Mouse (Mus musculus) neural tube, embryonic 10.5 days (tissue): ENCODE data around the gene Surf1.

Experiments
- DNase-seq: peaks from one replicate; pipeline ENCODE4 v3.0.0-alpha.2; 2017; ENCODE audit warnings: low spot score; ENCODE audit errors: extremely low spot score

Surf1 gene

DNA sequence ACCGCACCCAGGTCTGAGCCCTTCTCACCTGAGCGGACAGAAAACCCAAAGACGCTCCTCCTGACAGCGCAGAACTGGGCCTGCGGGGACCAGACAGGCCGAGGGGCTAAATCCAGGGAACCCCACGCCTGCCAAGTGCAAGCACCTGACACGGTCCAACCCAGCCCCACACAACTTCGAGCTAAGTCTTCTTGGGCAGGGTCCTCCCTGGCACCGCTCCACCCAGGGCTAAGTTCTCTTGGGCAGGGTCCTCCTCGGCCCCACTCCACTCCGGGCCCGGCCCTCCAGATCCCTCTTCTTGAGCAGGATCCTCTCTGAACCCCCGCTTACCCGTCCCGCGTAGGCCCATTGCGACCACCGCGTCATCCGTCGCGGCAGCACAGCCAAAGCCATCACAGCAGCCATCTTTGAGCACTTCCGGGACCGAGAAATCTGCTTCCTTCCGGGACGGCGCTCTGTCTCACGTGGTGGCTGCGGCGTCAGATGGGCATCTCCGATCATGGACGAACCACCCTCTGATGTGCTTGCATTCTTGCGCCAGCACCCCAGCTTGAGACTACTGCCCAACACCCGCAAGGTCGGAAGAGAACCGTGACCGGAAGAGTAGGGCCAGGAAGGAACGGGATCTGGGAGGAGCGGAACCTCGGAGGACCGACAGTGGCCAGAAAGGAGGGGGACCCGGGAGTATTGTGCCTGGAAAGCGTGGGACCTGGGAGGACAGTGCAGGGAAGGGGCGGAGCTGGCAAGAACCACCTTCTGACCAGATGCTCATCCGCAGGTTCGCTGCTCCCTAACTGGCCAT is at the start of gene Surf1, which contains the start of gene Surf2:
Surf1 (minus strand) TSS at position 604 of the 802 bp plus-strand sequence.
Surf2 (plus strand) TSS at position 441 of the 802 bp plus-strand sequence.
- DNase-seq = peak; percentile 83

DNA sequence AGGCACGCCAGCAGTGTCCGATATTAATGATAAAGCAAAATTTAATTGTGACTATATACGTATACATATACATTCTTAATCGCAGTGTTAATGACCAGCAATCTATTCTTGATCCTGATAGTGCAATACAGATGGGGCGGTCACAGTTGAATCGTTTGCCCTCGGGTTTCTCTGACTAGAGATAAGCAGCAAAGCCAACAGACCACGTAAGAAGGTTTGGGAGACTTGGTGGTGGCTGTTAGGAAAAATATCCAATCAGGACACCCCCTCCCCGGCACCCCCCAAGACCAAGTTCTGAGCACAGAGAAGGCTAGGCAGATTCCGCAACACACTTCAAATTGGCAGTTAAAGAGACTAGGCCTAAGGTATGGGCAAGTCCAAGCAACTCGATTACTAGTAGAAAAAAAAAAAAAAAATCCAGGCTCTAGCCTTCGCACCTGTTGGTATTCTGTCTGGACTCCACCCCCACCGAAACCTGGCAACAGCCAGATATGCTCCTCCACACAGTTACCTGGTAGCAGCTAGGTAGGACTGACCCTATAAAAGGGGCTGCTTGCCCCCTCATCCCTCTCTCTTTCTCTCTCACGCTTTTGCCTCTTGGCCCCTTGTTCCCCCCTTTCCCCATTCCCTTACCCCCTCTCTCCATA is 48.5 kb upstream of the Surf1 start:
- DNase-seq = no peak

DNA sequence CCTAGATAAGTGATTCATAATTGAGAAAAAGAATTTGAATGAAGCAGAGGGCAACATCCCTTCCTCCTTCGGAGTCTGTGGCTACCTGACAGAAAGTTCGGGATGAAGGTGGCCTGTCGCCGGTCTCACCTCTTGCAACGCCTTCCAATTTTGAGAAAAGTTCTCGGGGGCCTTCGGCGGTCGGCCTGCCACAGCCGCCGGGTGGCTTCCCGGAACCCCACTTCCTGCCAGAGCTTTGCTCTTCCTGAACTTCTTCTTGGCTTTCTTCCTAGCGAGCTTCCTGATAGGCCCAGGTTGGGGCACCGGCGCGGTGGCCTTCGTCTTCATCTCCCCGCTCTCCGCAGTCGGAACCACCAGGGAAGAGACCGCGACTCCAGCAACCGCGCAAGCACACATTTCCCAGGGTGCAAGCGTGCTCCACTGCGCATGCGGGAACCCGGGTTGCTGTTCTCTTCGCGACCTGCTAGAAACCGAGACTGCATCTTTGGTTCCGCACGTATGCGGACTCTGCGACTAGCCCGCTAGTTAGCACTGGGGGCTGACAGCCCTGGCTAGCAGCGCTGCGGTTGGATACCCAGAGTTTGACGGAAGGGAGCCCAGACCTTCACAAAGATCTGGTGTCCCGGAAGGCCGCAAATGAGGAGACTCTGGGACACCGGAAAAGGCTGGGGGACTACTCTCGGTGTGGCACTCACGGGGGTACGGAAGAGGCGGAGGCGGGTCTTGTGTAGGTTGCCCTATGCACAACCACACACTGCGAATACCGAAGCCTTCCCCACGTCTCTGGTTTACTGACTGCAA is 47.8 kb upstream of the Surf1 start, which contains the start of gene Rexo4:
Rexo4 (minus strand) TSS at position 464 of the 801 bp plus-strand sequence.
- DNase-seq = peak; percentile 95

DNA sequence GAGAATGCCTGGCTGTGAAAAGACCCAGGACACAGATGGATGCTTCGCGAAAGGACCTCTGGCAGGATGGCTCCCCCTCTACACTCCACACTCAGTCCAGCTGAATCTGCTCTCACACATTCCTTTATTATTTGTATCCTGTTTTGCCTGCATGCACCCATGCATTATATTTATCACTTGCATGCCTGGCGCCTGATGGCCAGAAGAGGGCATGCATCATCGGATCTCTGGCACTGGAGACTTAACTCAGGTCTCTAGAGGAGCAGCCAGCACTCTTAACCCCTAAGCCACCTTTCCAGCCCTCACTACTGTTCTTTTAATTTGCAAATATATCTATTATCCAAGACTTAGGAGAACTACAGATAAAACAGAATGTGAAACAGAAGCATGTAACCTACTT is 44.4 kb upstream of the Surf1 start:
- DNase-seq = no peak

DNA sequence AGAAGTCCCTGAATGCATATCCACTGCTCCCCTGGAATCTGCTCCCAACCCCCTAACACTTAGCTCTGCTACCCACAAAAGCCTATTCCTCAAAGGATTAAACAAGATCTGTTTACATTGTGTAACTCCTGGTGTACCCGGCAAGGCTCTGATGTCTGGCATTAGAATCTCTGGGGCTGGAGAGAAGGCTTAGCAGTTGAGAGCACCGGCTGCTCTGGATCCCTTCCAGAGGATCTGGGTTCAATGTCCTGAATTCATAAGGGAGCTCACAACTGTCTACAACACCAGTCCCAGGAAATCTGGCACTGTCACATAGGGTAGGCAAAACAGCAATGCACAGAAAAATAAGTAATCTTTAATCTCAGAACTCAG is 41.1 kb upstream of the Surf1 start:
- no peak for DNase-seq

DNA sequence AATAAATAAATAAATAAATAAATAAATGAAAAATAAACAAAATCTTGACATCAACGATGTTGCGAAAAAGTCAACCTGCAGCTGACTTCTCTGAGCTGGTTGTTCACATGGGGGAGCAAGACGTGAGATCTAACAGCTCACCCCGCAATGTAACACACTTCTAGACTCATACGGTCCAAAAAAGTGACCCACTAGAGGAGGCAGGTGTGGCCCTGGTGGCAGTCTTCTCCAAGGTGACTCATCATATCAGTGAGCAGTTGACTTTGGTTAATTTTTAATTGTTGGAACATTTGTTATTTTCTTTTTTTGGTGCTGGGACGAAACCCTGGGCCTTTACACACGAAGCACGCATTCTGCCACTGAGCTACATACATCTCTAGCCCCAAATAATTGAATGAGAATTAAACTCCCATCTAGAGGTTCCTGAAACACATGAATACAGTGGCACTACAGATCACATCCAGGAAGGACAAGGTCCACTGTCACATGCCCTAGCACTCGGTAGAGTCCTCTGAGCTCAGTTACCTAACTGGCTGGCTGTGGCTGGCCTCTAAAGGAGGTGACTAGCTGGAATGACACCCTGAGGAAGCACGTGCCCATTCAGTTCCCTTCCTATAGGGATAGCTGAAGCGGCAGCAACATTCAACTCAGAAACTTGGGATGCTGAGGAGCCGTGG is 40.6 kb upstream of the Surf1 start:
- DNase-seq = no peak

DNA sequence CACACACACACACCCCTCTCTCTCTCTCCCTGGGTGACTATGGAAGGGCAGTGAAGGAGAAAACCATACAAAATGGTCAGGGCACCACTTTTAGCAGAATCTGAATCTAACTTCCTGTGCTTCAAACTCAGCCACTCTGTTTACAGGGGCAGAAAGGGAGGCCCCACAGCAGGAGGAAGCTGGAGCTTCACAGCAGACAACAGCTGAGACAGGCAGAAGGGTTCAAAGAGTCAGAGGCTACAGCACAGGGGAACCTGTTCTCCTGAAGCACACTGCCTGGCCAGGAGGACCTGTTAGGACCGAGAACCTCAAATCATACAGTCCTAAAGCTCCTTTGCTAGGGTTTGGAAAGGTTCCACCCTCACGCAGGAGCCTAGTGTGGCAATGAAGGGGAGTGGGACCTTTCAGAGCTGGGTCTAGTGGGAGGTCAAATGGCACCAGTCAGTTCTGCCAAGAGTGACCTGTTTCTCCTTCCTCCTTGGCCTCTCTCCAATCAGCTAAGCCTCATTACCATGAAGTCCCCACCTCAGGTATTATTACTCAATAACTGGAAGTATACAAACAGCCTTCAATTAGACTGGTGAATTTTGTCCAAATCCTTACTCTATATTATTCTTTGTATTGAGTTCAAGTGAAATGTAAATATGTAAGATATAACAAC is 38.5 kb upstream of the Surf1 start:
- DNase-seq = no peak

DNA sequence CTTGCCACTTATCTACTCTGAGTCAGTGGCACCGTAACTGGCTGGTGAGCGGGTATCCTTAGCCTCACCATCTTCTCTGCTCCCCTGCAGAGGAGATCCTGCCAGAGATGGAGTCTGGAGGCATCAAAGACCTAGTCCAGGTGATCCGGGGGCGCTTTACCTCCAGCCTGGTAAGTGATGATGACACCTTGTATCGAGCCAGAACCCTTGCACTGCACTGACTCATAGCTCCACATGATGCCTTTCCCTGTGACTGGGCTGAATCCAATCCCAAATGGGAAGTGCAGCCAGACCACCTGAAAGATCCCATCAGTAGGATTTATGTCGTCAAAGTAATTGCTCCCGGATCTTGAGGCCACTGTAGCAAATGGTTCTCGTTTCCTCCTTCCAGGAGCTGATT is 36.5 kb upstream of the Surf1 start:
- no peak for DNase-seq

DNA sequence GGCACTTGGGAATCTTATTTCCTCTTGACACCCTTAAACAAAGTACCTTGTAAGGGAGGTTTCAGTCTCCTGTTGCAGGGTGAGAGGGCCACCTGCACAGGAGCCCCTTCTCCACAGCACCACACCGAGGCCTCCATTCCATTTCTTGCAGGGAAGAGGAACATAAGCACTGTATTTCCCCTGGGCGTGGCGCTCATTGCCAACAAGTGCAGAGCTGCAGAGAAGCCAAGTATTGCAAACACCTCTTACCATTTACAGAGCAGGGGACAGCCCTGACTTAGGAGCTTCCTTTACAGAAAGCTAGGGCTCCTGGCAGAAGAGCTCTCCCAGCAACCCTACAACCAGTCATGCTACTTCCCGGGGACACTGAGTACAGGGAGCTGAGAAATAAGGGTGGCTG is 35.9 kb upstream of the Surf1 start:
- no peak for DNase-seq

DNA sequence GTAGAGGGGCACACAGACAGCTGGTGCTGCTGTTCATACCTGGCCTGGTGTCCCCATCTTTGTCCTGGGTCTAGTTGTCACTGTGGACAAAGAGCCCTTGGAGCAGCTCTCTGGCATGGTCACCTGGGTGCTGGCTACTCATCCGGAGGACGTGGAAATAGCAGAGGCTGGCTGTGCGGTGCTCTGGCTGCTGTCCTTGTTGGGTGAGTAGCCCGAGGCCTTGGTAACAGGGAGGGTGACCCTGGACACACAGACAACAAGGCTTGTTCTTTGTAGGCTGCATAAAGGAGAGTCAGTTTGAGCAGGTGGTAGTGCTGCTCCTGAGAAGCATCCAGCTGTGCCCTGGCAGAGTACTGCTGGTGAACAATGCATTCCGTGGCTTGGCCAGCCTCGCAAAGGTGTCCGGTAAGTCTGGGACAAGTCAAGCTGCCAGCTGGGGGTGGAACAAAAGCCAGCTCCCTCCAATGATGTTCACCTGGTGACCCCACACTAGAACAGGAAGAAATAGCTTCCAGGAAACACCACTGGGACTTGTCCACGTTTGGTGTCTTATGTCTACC is 35.1 kb upstream of the Surf1 start:
- no peak for DNase-seq

DNA sequence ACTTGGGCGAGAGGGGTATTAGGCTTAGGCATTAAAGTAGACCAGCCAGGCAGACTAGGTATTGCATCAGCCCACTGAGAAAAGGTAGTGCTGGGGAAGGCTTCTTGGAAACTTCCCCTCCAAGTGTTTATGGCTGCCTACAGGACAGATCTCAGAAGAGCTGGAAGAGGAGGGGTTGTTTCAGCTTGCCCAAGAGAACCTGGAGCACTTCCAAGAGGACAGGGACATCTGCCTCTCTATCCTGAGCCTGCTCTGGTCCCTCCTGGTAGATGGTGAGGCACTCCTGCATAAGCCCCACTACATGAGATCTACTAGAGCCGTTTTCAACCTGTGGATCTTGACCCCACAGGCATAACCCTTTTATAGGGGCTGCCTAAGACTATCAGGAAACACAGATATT is 34.1 kb upstream of the Surf1 start:
- no peak for DNase-seq

DNA sequence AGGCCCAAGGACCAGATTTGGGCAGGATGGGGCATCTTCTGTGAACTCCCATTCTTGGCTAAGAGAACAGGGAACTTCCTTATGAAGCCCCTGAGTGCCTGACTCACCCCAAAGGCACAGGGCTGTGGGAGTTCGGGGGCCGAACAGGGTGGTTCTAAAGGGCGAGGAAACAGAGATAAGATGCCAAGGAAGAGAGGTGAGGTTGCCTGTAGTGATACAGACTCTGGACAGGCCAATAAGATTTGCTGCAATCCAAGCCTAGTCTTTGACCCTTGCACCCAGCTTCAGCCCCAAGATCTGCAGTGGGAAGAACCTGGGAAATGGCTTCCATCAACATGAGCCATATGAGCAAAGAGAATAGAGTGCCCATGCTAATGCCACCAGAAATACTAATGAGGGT is 26.9 kb upstream of the Surf1 start:
- DNase-seq = no peak

DNA sequence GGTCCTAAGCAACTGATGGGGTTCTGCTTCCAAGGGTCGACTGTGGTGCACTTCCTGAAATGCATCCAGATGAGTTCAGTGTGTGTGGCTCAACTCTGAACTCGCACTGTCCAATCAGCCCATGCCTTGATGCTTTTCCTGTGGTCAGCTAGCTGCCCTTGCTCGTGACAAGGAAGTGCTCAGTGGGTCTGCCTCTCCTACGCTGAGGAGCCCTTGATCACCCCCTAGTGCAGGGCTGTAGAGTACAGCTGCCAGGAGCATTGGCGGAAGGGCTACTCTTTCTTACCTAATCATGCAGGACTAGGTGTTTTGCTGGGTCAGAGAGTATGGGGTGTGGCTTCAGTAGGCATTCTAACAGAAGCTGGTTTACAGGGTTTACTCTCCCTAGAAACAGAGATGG is 25.2 kb upstream of the Surf1 start:
- no peak for DNase-seq

DNA sequence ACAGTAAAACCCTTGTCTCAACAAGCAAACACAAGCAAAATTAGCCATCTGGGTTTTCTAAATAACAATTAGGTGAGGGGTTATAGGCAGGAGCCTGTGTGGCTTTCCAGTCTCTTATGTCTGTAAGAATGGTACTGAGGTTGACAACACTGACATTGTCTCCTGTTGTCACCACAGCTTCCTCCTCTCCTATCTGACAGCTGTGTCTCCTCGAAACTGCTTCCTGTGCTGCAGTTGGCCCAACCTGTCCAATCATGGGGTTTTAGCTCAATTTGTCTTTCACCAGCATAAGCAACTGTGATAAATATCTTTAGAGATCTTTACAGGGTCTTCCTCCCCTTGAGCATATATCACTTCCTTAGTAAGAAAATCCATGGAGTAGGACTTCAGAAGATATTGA is 20.1 kb upstream of the Surf1 start:
- no peak for DNase-seq

DNA sequence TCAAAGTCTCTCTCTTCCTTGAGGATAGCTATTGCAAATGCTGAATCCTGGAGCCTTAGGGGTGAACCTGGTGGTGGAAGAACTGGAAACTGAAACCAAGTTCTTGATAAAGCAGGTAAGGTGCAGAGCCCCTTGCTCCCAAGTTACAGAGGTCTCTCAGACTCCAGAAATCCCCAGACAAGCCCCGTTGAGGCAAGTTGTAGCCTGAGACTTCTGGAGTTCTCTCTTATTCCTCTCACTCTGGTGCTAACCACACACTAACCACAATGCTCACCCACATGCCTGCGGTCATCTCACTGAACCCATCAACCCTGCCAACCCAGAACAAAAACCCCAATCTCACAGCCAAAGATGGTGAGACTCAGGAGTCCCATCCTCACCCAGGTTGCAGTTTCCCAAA is 19.0 kb upstream of the Surf1 start:
- DNase-seq = no peak

DNA sequence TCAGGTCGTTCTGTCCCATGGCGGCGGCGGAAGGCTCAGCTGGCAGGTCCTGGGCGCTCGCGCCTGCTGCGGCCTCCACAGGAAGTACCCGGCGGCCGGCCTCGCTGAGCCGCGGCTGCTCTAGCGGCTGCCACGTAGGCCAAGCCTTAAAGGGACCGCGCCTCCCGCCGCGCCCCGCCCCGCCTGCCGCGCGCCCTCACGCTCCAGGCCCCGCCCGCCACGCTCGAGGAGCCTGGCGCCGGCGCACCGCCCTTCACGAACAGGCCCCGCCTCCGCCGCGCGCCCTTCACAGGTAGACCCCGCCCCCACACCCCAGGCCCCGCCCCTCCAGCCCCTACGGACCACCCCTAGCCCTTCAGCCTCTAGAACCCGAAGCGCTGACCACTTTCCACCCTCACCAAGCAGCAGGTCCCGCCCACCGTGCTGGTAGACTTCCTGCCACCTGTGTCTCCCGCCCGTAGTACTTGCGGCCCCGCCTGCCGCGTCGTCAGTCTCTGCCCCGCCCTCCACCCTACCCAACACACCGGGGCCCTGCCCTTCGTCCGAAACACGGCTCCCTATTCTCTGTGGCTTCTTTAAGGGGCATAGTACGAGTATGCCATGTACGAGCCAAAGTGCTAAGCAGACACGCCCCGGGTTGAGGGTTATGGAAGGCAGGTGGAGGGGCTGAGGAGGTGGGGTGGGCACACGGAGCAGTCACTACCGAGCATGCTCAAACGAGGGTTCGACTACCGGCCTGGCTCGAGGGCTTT is 17.1 kb upstream of the Surf1 start, which contains the start of the genes Surf4 and Stkld1:
Surf4 (minus strand) TSS at position 625 of the 752 bp plus-strand sequence.
Stkld1 (plus strand) TSS at position 744 of the 752 bp plus-strand sequence.
- DNase-seq = peak; percentile 93

DNA sequence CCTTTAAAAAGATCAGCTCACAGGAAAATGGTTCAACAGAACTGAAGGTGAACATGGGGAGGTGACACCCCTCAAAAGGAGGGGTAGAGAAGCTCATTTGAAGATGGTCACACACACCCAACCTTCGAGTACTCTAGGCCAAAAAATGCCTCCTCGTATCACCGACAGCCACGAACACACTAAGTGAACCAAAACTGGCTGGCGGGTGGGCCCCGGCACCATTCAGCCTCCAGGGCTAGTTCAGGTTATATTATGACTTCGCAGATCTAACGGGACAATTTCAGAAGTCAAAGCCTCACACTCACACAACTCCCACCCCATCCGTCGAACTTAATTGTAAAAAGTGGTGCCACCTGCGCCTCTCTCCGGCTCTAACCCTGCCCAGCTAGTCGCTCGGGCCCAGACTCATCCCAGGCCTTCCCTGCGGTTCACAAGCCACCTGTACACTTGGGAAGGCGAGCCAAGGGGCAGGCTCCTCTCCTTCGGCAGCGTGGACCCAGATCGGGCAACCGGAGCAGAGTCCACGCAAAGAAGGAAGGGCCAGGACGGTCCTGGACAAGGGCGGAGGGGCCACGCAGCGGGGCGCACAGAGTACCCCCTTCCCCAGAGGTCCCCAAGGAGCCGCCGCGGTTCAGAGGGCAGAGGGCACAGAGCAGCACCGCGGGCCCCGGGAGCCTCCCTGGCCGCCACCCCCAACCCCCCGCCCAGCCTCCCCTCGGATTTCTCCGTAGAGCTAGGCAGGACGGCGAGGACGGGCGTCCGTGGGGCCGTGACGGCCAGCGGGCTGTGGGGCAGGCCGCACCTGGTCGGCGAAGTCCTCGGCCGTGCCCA is 16.4 kb upstream of the Surf1 start:
- DNase-seq = no peak

DNA sequence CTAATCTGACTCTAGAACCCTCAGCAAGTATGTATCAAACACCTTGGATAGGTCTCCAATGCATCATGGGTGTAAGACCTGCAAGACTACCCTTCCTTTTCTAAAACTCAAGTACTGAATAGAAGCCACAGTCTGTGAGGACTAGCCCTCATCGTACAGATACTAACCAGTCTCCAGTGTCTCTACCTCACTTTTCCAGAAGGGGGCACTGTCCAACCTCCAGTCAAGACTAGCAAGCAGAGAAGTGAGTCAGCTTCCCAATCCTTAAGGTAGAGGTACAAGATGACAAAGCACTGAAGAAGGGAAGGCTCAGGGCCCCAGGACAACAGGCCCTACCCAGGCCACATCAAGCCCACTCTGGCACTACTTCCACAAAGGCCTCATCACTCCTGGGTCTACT is 14.1 kb upstream of the Surf1 start:
- DNase-seq = peak; percentile 54
